Mouse (Mus musculus) bone marrow, adult 2 months (tissue): Measurements from ENCODE around the gene Trim8. TPM values are rescaled to one million over a fixed set of nuclear protein-coding genes. Genes with fewer than 3 reads are reported as not detected.

Source experiments
- H3K27ac ChIP-seq: fragments of 200-500 bp; 2 replicates; pipeline ENCODE4 v1.5.1; 2012; ENCODE audit warnings: low read depth, mild to moderate bottlenecking, control low read depth, inconsistent platforms, low read length; ENCODE audit not compliant: control insufficient read depth, poor library complexity, insufficient read depth
- H3K4me1 ChIP-seq: fragments of 200-500 bp; 2 replicates; pipeline ENCODE4 v1.6.1; 2011; ENCODE audit warnings: low read length; ENCODE audit not compliant: control insufficient read depth, insufficient read depth
- H3K4me3 ChIP-seq: fragments of 200-500 bp; replicated peaks from 2 replicates; pipeline ENCODE3; 2011; ENCODE audit warnings: mild to moderate bottlenecking, low read depth, low read length, control low read depth; ENCODE audit not compliant: control insufficient read depth
- CTCF ChIP-seq: fragments of 200-500 bp; IDR thresholded peaks from 2 replicates; pipeline ENCODE4 v1.5.1; 2011; ENCODE audit warnings: low read length, control low read depth; ENCODE audit not compliant: control insufficient read depth, insufficient read depth
- POLR2A ChIP-seq: fragments of 200-500 bp; IDR thresholded peaks from 2 replicates; pipeline ENCODE4 v1.6.1; 2011; ENCODE audit warnings: low read depth, mild to moderate bottlenecking, control low read depth, low read length, borderline replicate concordance; ENCODE audit not compliant: control insufficient read depth
- WGBS: fragments of 180-500 bp; shearing (Covaris S2); methylation state at CpG from one replicate; pipeline ENCODE4 v1.1.7; 2018; 5-methylcytosine and 5-hydroxymethylcytosine counted together
- polyA plus RNA-seq: library from polyadenylated mRNA; stranded (reverse); fragments of >200 nt; gene quantifications from 2 replicates; pipeline ENCODE4 v1.2.4, GENCODE M21; 2011; ENCODE audit warnings: low replicate concordance; ENCODE audit not compliant: missing spikeins, insufficient read depth, insufficient read length

Gene Trim8
- polyA plus RNA-seq, 1 experiment: 25.9 TPM

DNA sequence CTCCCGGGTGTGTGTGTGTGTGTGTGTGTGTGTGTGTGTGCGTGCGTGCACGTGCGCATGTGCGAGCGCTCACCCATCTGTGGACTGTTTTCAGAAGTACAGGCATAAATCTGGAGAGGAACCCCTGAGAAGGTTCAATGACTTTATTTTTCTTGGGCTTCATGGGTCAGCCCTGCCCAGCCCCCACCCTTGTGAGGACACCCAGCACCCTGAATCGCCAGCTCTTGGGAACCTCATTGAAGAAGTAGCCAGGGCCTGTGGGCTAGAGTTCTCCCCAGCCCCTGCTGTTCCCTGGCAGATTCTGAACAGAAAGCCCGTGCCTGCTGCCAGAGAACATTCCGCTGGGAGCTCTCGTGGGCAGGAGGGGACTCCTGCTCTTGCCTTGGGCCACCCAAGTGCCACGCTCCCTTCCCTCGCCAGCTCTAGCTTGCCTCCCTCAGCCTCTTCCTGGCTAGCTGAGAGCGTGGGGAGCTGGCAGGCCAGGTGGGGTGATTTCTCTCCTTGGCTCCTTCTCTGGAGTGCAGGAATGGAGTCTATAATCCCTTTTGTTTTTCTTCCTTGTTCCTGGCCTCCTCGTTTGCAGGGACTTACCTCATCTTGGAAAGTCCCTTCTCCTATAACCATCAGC lies 17.7 kb upstream of the Trim8 start:
- WGBS: 73% methylated on average over 15 of the region's 15 CpGs
- Histone ChIP-seq H3K4me3 (no peak overlapping the region), H3K4me1 (no peaks in the 10 kb centered on the region; the same call in 1 of the 2 replicates), H3K27ac (no peak overlapping the region)
- TF ChIP-seq POLR2A (no peak), CTCF (no peak)

DNA sequence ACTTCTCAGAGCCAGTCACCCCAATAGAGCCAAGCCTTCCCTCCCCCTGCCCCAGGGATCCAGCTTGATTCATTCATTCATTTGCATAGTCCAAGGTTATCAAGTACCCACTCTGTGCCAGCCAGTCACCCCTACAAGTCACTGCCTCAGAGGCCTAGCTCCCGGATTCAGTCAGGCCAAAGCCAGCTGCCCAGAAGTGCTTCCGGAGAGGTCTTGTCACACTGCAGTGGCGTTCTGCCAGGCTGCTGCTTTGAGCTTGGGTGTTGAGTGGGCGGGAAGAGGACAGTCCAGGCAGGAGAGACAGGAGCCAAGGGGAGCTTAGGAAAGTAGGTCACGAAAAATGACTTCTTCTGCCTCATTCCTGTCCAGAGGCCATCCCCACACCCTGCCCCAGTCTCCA lies 17.0 kb upstream of the Trim8 start:
- Histone ChIP-seq H3K27ac (no peak overlapping the region), H3K4me3 (no peak overlapping the region), H3K4me1 (no peaks in the 10 kb centered on the region; the same call in 1 of the 2 replicates)
- no peak for TF ChIP-seq CTCF
- no peak for TF ChIP-seq POLR2A
- 72% methylated on average over 5 of the region's 5 CpGs for WGBS

DNA sequence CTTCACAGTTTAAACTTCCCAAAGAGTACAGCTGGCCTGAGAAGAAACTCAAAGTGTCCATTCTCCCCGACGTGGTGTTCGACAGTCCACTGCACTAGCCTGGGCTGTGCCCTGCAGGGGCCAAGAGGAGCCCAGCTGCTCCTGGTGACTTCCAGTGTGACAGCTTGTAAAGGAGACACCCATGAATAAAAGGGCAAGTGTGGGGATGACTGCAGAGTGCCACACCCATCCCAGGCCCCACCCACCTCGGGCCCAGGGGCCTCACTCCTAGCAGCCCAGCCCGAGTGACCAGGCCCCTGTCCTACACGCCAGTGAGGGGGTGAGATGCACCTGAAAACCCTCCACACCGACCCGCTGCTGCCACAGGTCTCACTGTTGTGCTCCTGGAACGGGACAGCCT lies 15.7 kb upstream of the Trim8 start:
- H3K27ac ChIP-seq: no peak overlapping the region
- WGBS: 81% methylated on average over 9 of the region's 9 CpGs
- TF ChIP-seq POLR2A (no peak), CTCF (no peak)
- H3K4me3 ChIP-seq: no peak overlapping the region
- H3K4me1 ChIP-seq: no peaks in the 10 kb centered on the region; the same call in 1 of the 2 replicates

DNA sequence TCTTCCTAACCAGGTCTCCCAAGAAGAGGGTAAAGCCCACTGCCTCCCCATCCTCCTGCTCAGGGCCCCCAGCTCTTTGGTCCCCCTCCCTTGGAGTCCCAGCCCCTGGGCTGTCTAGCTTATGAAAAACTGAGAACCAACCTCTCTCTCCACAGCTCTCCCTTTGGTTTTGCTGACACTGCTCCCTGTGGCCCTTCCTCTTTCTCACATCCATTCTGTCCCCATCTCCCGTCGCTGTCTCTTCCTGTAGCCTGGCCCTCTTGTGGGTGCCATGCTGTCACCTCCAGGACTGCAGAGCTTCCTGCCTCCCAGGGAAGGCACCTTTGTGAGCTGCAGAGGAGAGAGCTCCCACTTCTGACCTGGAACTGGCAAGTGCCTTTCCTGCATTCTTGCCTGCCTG lies 14.8 kb upstream of the Trim8 start:
- H3K27ac ChIP-seq: no peak overlapping the region
- no peak overlapping the region for H3K4me3 ChIP-seq
- TF ChIP-seq POLR2A (no peak), CTCF (no peak)
- no peaks in the 10 kb centered on the region; the same call in 1 of the 2 replicates for H3K4me1 ChIP-seq
- 7% methylated on average over 2 of the region's 2 CpGs for WGBS

DNA sequence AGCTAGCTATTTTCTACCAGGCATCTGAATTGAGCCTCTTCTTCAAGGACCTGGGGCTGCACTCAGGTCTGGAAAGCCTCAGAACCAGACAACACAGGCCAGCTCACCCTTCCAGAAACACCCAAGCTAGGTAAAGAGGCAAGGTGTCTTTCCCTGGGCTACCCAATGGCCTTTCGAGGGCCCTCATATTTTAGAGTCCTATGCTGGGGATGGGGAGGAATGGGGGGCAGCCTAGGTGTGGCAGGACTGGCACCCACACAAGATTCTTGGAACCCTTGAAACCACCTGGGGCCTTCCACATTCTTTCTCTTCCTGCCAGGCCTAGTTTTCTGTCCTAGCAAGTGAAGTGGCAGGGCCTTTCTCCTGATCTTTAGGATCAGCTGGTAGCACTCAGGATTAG lies 12.1 kb upstream of the Trim8 start:
- H3K27ac ChIP-seq: no peak overlapping the region
- no peak for TF ChIP-seq POLR2A
- no peak for TF ChIP-seq CTCF
- H3K4me1 ChIP-seq: no peaks in the 10 kb centered on the region
- H3K4me3 ChIP-seq: no peak overlapping the region
- 82% methylated on average over 1 of the region's 1 CpGs for WGBS

DNA sequence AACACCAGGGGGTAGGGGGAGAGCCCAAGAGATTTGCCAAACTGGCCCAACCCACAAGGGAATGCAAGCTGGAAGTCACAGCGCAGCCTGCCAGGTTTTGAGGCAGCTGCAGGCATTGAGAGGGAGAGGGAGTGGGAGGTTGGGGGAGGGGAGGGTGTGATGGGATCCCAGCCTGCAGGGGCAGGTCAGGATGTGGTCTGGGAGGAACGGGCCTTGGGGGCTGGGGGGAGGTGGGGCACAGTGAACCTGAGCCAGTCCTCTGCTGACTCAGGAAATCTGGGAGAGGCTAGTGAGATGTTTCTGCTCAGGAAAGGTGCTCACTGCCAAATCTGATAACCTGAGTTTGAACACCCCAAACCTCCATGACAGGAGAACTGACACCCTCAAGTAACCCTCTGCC lies 10.9 kb upstream of the Trim8 start:
- H3K4me1 ChIP-seq: peaks cover 3% of the 10 kb centered on the region; the same call in 1 of the 2 replicates
- 8% methylated on average over 2 of the region's 2 CpGs for WGBS
- H3K27ac ChIP-seq: no peak overlapping the region
- H3K4me3 ChIP-seq: no peak overlapping the region
- TF ChIP-seq POLR2A (no peak), CTCF (no peak)

DNA sequence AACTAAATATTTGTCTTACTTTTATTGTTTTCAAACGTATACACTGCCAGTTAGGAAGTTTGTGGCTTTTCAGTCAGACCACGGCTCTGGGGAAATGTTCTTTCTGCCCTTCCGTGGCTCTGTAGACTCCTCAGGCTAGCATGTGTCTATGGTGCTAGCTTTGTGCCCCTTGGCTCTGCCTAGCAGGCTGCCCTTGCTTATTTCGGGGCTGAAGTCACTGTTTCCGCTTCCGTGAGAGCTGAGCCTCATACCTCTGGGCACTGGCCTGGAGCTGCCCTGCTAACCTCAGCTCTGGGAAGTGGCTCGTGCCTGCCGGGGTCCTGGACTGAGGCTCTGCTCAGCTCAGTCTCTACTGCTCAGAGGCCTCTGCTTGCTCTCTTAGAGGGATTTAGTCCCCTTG lies 6.4 kb upstream of the Trim8 start:
- Histone ChIP-seq H3K4me3 (no peak overlapping the region), H3K4me1 (peaks cover 7% of the 10 kb centered on the region), H3K27ac (peak overlapping the region; percentile 45)
- TF ChIP-seq CTCF (no peak), POLR2A (no peak)
- 7% methylated on average over 8 of the region's 8 CpGs for WGBS

DNA sequence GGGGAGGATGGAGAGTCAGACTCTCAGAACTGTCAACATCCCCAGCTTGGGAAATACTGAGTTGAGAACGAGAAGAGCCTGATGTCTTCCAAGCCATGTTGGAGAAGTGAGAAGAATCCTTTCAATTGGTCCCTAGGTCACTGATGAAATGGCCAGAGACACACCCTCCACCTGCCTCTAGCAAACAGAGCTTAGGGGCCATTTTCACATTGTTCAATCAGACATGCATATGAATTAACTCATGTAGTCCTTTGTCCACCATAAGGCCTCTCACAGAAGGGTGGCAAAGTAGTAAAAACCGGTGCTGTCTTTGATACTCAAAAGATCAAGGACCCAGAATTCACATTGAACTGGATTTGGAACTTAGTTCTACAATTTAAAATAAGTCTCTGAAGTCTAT lies 4.3 kb upstream of the Trim8 start:
- WGBS: 77% methylated on average over 2 of the region's 2 CpGs

DNA sequence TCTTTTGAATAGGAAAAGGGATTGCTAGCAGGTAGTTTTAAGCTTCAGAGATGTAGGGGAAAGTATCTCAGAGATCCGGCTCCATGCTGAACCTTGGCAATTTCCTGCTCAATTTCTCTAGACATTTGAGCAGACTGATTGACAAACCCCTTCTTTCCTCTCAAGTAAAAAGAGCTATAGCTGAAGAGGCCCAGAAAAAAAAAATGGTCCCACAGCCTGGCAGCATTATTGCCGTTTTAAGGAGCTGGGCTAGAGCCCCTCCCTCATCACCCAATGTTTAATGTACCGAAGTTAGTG lies 2.0 kb upstream of the Trim8 start:
- H3K4me1 ChIP-seq: peaks cover 8% of the 10 kb centered on the region
- no peak overlapping the region for H3K27ac ChIP-seq
- TF ChIP-seq POLR2A: no peak
- TF ChIP-seq CTCF: no peak
- H3K4me3 ChIP-seq: no peak overlapping the region
- under 1% methylated on average over 3 of the region's 3 CpGs for WGBS

More for the DNA sequence above, 4.3 kb upstream of the Trim8 start:
- Histone ChIP-seq H3K27ac (no peak overlapping the region), H3K4me1 (peaks cover 7% of the 10 kb centered on the region), H3K4me3 (no peak overlapping the region)
- TF ChIP-seq CTCF (no peak), POLR2A (no peak)
